Mouse (Mus musculus) fibroblast of lung, adult 2 months (primary cell): ENCODE measurements around the gene Gsdma3.
"Not testable (repeated sequence)": the region's sequence is repeated elsewhere in the genome, so short reads cannot be mapped to it uniquely, and the experiment has no call there.

ENCODE experiments used
- DNase-seq: peaks from one replicate; pipeline ENCODE4 v3.0.0-alpha.2; 2011; ENCODE audit warnings: low read depth

Gsdma3 gene

GRCm38 (mm10) chr11:98671284-98671815 is 45.2 kb downstream of the Gsdma3 start:
- DNase-seq = no peak

- DNase-seq = no peak
These were observed 45.7 kb downstream of the Gsdma3 start for GRCm38 (mm10) chr11:98671857-98672256.

GRCm38 (mm10) chr11:98672482-98672881 is 46.3 kb downstream of the Gsdma3 start:
- DNase-seq = no peak

GRCm38 (mm10) chr11:98673136-98673535 is 47.0 kb downstream of the Gsdma3 start:
- DNase-seq = not testable (repeated sequence)

GRCm38 (mm10) chr11:98675829-98676363 is 49.7 kb downstream of the Gsdma3 start:
- DNase-seq = no peak

- DNase-seq = no peak
These were observed 53.9 kb downstream of the Gsdma3 start for GRCm38 (mm10) chr11:98680023-98680422.

- DNase-seq = not testable (repeated sequence)
These were observed 54.4 kb downstream of the Gsdma3 start for GRCm38 (mm10) chr11:98680595-98680994.

- DNase-seq = no peak
These were observed 55.0 kb downstream of the Gsdma3 start for GRCm38 (mm10) chr11:98681186-98681585.

- peak; percentile 99 for DNase-seq
These were observed 55.9 kb downstream of the Gsdma3 start, which contains the start of gene Psmd3 for GRCm38 (mm10) chr11:98681786-98682745. Psmd3 (plus strand) TSS chr11:98682554.

GRCm38 (mm10) chr11:98682811-98683210 is 56.7 kb downstream of the Gsdma3 start:
- no peak for DNase-seq

- no peak for DNase-seq
These were observed 59.5 kb downstream of the Gsdma3 start for GRCm38 (mm10) chr11:98685642-98686041.

GRCm38 (mm10) chr11:98686976-98687375 is 60.8 kb downstream of the Gsdma3 start:
- no peak for DNase-seq
